Mouse (Mus musculus) central nervous system, embryonic 18 days (tissue): Measurements from ENCODE around the gene Olfr1195. TPM values are rescaled to one million over a fixed set of nuclear protein-coding genes. Genes with fewer than 3 reads are reported as not detected.

Source experiments
- polyA plus RNA-seq: library from polyadenylated mRNA; depleted of rRNA; stranded (reverse); fragments of >200 nt; gene quantifications from 2 replicates; pipeline ENCODE4 v1.2.3, GENCODE M21; 2012; rRNA removed

The Olfr1195 gene
- polyA plus RNA-seq, result not detected in 2 replicates

DNA sequence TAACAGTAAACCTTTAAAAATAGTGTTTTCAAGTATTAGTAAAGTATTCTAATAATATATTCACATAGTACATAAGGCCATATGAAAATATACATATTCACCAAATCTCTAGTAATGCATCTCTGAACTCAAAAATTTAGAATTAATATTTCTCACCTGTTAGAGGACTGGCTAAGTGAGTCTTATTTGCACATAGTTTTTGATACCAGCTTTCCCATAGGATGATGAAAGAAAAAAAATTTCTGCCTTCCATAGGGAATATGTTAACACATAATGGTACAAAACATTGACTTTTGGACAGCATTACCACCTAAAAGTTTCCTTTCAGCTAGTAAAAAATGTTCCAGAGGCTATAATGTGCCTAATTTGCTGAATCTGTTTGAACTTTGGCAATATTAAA, at the start of gene Olfr1195:
Olfr1195 (minus strand) TSS at position 101 of the 400 bp plus-strand sequence.

DNA sequence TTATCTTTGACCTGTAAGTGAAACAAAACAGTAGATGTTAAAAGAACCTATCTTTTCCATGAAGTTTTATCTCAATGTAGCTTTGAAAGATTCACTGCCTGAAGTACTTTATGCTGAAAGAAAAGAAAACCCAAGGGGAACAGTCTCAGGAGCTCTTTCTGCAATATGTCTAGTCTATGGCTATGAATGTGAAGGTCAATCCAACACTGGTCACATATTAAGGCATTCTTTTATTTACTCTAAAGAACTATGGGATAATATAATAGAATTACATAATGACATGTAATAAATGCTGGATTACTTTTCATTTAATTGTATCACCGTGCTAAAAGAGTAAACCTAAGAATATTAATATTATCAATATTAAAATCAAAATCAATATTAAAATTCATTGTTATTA, 43.3 kb upstream of the Olfr1195 start, which contains the start of gene Olfr1197:
Olfr1197 (minus strand) TSS at position 101 of the 400 bp plus-strand sequence.

DNA sequence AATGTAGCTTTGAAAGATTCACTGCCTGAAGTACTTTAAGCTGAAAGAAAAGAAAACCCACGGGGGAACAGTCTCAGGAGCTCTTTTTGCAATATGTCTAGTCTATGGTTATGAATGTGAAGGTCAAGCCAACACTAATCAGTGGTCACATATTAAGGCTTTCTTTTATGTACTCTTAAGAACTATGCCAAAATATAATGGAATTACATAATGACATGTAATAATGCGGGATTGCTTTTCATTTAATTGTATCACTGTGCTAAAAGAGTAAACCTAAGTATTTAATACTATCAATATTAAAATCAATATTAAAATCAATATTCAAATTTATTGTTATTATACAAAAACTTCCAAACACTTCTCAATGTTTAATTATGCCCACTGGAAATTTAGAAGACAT, 15.5 kb upstream of the Olfr1195 start, which contains the start of gene Olfr1196:
Olfr1196 (minus strand) TSS at position 101 of the 400 bp plus-strand sequence.

DNA sequence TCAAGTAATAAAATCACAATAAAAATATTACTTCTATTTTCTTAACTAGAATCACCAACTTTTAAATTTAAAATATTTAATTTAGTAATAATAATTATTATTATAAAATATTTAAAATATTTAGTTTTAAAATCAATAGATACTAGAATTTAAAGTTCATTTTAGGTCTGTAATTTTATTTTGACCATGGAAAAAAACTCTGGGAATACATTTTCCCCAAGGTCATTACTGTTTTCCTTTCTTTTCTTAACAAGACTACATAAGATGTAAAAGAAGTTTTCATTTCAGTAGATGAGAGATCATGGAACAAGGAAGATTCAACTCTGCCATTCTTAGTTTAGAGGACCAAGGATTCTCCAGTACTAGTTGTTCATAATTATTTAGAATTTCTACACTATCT, 13.7 kb downstream of the Olfr1195 start, which contains the start of gene Olfr1193:
Olfr1193 (plus strand) TSS at position 301 of the 400 bp plus-strand sequence.

DNA sequence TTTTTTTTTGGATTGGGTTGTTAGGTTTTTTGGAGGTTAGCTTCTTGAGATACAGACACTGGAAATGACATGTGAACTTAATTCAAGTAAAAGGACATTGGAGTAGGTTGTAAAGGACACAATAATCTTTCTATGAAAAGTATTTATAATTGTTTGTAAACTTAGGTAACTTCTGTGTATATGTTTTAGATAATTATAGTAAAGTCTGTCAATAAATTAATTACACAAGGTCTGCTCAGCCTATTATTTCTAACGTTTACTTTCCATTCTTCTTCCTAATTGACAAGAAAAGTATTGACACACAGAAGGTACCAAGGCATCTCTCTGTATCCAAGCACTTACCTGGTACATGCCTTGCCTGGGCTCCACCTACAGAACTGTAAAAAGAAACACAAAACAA, 40.8 kb downstream of the Olfr1195 start, which contains the start of gene Olfr1192-ps1:
Olfr1192-ps1 (plus strand) TSS at position 301 of the 400 bp plus-strand sequence.

DNA sequence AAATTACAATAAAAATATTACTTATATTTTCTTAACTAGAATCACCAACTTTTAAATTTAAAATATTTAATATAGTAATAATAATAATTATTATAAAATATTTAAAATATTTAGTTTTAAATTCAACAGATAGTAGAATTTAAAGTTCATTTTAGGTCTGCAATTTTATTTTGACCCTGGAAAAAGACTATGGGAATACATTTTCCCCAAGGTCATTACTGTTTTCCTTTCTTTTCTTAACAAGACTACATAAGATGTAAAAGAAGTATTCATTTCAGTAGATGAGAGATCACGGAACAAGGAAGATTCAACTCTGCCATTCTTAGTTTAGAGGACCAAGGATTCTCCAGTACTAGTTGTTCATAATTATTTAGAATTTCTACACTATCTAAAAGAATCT, 48.7 kb downstream of the Olfr1195 start, which contains the start of gene Olfr1191-ps1:
Olfr1191-ps1 (plus strand) TSS at position 301 of the 400 bp plus-strand sequence.

Other genes with a start within 250 kb of the Olfr1195 start
- gene Gm13757, start 240.1 kb downstream of the Olfr1195 start, polyA plus RNA-seq, result not detected in 2 replicates
- gene Olfr1183, start 234.3 kb downstream of the Olfr1195 start, polyA plus RNA-seq, result not detected in 2 replicates
- not detected in 2 replicates for gene Olfr1184, start 205.6 kb downstream of the Olfr1195 start, polyA plus RNA-seq
- not detected in 2 replicates for gene Olfr1185-ps1, start 195.9 kb downstream of the Olfr1195 start, polyA plus RNA-seq
- not detected in 2 replicates for gene Olfr1186, start 170.6 kb downstream of the Olfr1195 start, polyA plus RNA-seq
- not detected in 2 replicates for gene Olfr1188, start 132.3 kb downstream of the Olfr1195 start, polyA plus RNA-seq
- not detected in 2 replicates for gene Olfr1189, start 102.7 kb downstream of the Olfr1195 start, polyA plus RNA-seq
- gene Olfr1191-ps1, start 48.6 kb downstream of the Olfr1195 start, polyA plus RNA-seq, result not detected in 2 replicates
- not detected in 2 replicates for gene Olfr1192-ps1, start 40.7 kb downstream of the Olfr1195 start, polyA plus RNA-seq
- not detected in 2 replicates for gene Olfr1193, start 13.6 kb downstream of the Olfr1195 start, polyA plus RNA-seq
- not detected in 2 replicates for gene Olfr1196, start 15.4 kb upstream of the Olfr1195 start, polyA plus RNA-seq
- not detected in 2 replicates for gene Olfr1197, start 43.2 kb upstream of the Olfr1195 start, polyA plus RNA-seq
- not detected in 2 replicates for gene Olfr1198, start 62.2 kb upstream of the Olfr1195 start, polyA plus RNA-seq
- not detected in 2 replicates for gene Olfr1199, start 71.3 kb upstream of the Olfr1195 start, polyA plus RNA-seq
- not detected in 2 replicates for gene Olfr1200, start 81.3 kb upstream of the Olfr1195 start, polyA plus RNA-seq
- gene Olfr1201, start 103.8 kb upstream of the Olfr1195 start, polyA plus RNA-seq, result not detected in 2 replicates
- not detected in 2 replicates for gene Olfr1202, start 125.3 kb upstream of the Olfr1195 start, polyA plus RNA-seq
- not detected in 2 replicates for gene Olfr1205, start 140.6 kb upstream of the Olfr1195 start, polyA plus RNA-seq
- not detected in 2 replicates for gene Olfr1204, start 160.1 kb upstream of the Olfr1195 start, polyA plus RNA-seq
- not detected in 2 replicates for gene Olfr1206, start 174.0 kb upstream of the Olfr1195 start, polyA plus RNA-seq
- not detected in 2 replicates for gene Olfr1208, start 213.1 kb upstream of the Olfr1195 start, polyA plus RNA-seq
- not detected in 2 replicates for gene Olfr1209, start 226.0 kb upstream of the Olfr1195 start, polyA plus RNA-seq
- not detected in 2 replicates for gene Olfr1211, start 248.9 kb upstream of the Olfr1195 start, polyA plus RNA-seq